Mouse (Mus musculus) megakaryocyte, adult 5-6 weeks (primary cell): Measurements from ENCODE around the gene Atg3. TPM values are rescaled to one million over a fixed set of nuclear protein-coding genes. Genes with fewer than 3 reads are reported as not detected.

Experiments used
- ATAC-seq: 2 replicates; pipeline ENCODE4 v1.8.0; 2016; ENCODE audit warnings: mild to moderate bottlenecking, inconsistent platforms; ENCODE audit not compliant: poor library complexity, severe bottlenecking
- total RNA-seq, 2 experiments: library from RNA; stranded (forward) in 1 of 2; stranded (reverse) in 1 of 2; fragments of 153-499, 151-499 nt in 1 of 2; fragments of 221-1000, 200-1000 nt in 1 of 2; gene quantifications; 2 replicates each; pipeline versions ENCODE4 v1.2.3 to v1.2.4; 2015 to 2017

Gene Atg3
- total RNA-seq (2015) (117 and 132 TPM in 2 replicates), total RNA-seq (2017) (92.7 and 98.2 TPM in 2 replicates)

- peak; percentile 88 for ATAC-seq
Observed at GRCm38 (mm10) chr16:45158522-45159388, at the start of gene Atg3, which contains the start of gene Slc35a5. TSS of gene Atg3 (plus strand) at chr16:45158785. TSS of gene Slc35a5 (minus strand) at chr16:45158706.

- no peak for ATAC-seq
Observed at GRCm38 (mm10) chr16:45110498-45110897, 48.1 kb upstream of the Atg3 start.

- ATAC-seq, result no peak
Observed at GRCm38 (mm10) chr16:45117200-45117599, 41.4 kb upstream of the Atg3 start.

- no peak for ATAC-seq
Observed at GRCm38 (mm10) chr16:45118760-45119159, 39.8 kb upstream of the Atg3 start.

GRCm38 (mm10) chr16:45120844-45121425 lies 37.6 kb upstream of the Atg3 start:
- ATAC-seq, result no peak

- ATAC-seq, result no peak
Observed at GRCm38 (mm10) chr16:45122571-45122970, 36.0 kb upstream of the Atg3 start.

- ATAC-seq, result no peak
Observed at GRCm38 (mm10) chr16:45124230-45125203, 34.1 kb upstream of the Atg3 start.

- no peak for ATAC-seq
Observed at GRCm38 (mm10) chr16:45127936-45128710, 30.5 kb upstream of the Atg3 start.

GRCm38 (mm10) chr16:45141711-45142110 lies 16.9 kb upstream of the Atg3 start:
- no peak for ATAC-seq

- ATAC-seq, result peak; percentile 93
Observed at GRCm38 (mm10) chr16:45142565-45142964, 16.0 kb upstream of the Atg3 start.

GRCm38 (mm10) chr16:45145119-45145518 lies 13.5 kb upstream of the Atg3 start:
- ATAC-seq, result peak; percentile 56

GRCm38 (mm10) chr16:45148488-45149082 lies 10.0 kb upstream of the Atg3 start:
- ATAC-seq, result peak; percentile 94

GRCm38 (mm10) chr16:45154741-45155250 lies 3.8 kb upstream of the Atg3 start:
- no peak for ATAC-seq

- ATAC-seq, result peak; percentile 45
Observed at GRCm38 (mm10) chr16:45158136-45158521, 456 bp upstream of the Atg3 start.

GRCm38 (mm10) chr16:45159389-45159716 lies 768 bp downstream of the Atg3 start:
- ATAC-seq, result no peak

GRCm38 (mm10) chr16:45178552-45178951 lies 20.0 kb downstream of the Atg3 start:
- ATAC-seq, result no peak

- no peak for ATAC-seq
Observed at GRCm38 (mm10) chr16:45181824-45182223, 23.2 kb downstream of the Atg3 start.

GRCm38 (mm10) chr16:45192613-45193012 lies 34.0 kb downstream of the Atg3 start:
- peak; percentile 90 for ATAC-seq

- ATAC-seq, result peak; percentile 82
Observed at GRCm38 (mm10) chr16:45196816-45197215, 38.2 kb downstream of the Atg3 start.

- no peak for ATAC-seq
Observed at GRCm38 (mm10) chr16:45201395-45201794, 42.8 kb downstream of the Atg3 start.
